Mouse (Mus musculus) naive thymus-derived CD4-positive, alpha-beta T cell, adult 2 months (primary cell): ENCODE data around the gene Prr14.

Source experiments
- DNase-seq: peaks from one replicate; pipeline ENCODE4 v3.0.0-alpha.2; 2011; ENCODE audit warnings: low read depth

Gene Prr14

DNA sequence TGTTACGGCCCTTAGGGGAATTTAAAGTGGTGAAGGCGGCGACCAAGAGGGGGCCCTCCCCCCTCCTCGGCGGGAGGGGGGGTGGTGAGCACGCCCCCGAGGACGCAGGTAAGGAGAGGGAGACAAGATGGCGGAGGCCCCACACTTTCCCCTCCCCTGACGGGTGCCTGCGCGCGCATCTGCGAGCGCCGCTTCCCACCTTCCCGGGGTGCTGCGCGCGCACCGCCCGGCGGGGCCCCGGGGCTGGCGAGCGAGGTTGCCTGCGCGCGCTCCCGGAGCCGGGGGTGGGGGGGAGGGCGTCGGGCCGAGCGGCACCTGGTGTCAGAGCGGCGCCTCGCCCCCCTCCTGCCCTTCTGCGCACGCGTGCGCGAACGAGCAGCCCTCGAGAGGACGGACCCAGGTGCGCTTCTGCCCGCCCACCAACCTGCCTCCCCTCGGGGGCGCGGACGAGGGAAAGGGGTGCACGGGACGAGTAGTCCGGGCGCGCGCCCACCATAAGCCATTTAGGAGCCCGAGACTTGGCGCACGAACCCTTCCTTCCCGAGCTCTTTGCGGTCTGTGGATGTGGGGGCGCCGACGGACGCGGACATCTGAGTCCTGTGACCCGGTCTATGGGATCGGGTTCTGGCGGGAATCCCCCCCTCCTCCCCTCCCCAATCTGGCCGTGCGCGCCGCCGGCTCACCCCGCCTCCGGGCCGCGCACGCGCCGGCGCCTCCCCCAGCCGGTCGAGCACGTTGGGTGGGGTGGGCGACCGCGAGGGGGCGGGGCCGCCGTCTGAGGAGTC is 53.0 kb downstream of the Prr14 start:
- peak; percentile 96 for DNase-seq

DNA sequence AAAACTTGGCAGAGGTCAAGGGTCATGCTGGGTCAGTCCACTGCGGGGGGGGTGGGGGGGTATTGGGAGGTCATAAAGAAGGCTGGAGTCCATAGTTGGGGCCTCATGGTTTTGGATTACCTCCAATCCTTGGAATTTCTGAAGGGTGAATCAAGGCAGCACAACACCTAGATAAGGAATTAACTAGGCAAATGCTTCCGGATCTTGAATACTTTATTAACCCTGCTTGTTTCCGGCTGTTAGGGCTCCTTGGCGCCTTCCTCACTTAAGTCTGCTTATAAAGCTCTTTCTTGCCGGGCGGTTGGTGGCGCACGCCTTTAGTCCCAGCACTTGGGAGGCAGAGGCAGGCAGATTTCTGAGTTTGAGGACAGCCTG is 53.6 kb downstream of the Prr14 start:
- no peak for DNase-seq

GRCm38 (mm10) chr7:127513781-127514180 is 54.4 kb downstream of the Prr14 start:
- no peak for DNase-seq

DNA sequence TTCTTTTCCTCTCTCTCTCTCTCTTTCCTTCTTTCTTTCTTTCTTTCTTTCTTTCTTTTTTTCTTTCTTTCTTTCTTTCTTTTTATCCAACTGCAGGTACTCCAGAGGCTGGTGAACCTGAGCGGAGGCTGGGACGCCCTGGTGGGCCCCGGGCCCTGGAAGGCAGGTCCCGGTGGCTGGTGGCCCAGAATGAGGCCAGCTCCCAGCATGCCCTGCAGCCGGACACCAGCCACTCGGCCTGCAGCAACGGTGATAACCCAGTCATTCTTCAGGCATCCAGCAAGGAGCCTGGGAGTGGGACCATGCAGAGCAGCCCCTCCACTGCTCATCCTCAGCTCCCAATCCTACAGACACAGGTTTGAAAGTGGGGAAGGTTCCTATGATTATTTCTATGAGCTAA is 56.4 kb downstream of the Prr14 start:
- no peak for DNase-seq

DNA sequence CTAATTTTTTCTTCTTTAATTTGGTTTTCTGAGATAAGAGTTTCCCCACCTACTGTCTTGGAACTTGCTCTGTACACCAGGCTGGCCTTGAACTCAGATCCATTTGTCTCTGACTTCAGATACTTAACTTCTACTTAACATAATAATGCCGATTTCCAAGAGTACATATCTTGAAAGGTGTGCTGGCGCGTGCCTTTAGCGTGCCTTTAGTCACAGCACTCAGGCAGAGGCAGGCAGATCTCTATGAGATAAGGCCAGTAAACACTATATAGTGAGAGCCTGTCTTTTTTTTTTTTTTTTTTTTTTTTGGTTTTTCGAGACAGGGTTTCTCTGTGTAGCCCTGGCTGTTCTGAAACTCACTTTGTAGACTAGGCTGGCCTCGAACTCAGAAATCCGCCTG is 56.9 kb downstream of the Prr14 start:
- DNase-seq = no peak

DNA sequence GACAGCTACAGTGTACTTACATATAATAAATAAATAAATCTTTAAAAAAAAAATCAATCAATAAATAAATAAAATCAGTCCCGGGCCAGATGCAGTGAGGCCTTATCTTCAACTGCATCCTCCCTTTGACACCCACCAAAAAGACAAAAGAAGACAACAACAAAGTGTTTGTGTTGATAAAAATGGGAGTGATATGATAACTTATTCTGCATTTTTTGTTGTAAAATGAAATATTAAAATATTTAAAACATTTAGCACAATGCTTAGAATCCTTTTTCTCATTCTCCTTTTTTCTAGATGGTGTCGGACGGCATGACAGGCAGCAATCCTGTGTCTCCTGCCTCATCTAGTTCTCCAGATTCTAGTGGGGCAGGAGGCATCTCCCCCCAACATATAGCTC is 59.9 kb downstream of the Prr14 start, which contains the start of gene Gm42715:
TSS of gene Gm42715 (plus strand) at position 301 of the 400 bp plus-strand sequence.
- DNase-seq = no peak
